Mouse (Mus musculus) layer of hippocampus, adult 18-20 months (tissue): ENCODE data around the gene Myo18b. TPM values are rescaled to one million over a fixed set of nuclear protein-coding genes. Genes with fewer than 3 reads are reported as not detected.

Source experiments
- DNase-seq, 2 experiments: peaks; one replicate each; pipeline ENCODE4 v3.0.0; 2022; ENCODE audit warnings: low spot score in 2 of 2
- total RNA-seq, 2 experiments: library from RNA; stranded (reverse); gene quantifications; 2 replicates each; pipeline ENCODE4 v1.2.3; 2021

The Myo18b gene
- total RNA-seq, 2 experiments from 2014 or later: 1.1 to 1.3 TPM

- no peak for DNase-seq
Observed at GRCm38 (mm10) chr5:112640651-112641050, 255.5 kb downstream of the Myo18b start.

Other genes starting within 250 kb of the Myo18b start
- gene Grk3, start 119.4 kb upstream of the Myo18b start, total RNA-seq: 10 to 100 TPM; 80.7 to 81.4 TPM
- not detected for gene Crybb2, start 173.8 kb upstream of the Myo18b start, total RNA-seq
- 1 to 10 TPM; 1.6 to 2.1 TPM for gene Crybb3, start 185.2 kb upstream of the Myo18b start, total RNA-seq